Mouse (Mus musculus): ENCODE measurements at regions not wholly inside any gene's neighbourhood (a gene's known extent, or its start where the extent isn't known, plus 50 kb on each side); places are given as distances from the start of the nearest gene placed in this dataset.
A peak's percentile ranks its signal among the peaks of the same experiment; 100 is the strongest.

GRCm38 (mm10) chr8:77983476-77983875 is 229.6 kb upstream of the Ttc29 start:
- WGBS = 74% methylated on average over 3 of the region's 3 CpGs
- no peak overlapping the region for H3K27ac ChIP-seq (replicated peaks; ENCODE audit: insufficient read depth, low read depth, low read length)
- TF ChIP-seq POLR2A (IDR thresholded peaks at IDR 0.05; ENCODE audit: extremely low read depth, insufficient read depth, low read length) (no peak), CTCF (IDR thresholded peaks at IDR 0.05; ENCODE audit: low read depth, low read length) (no peak)
- H3K4me3 ChIP-seq (ENCODE audit: insufficient read depth, low read depth, low read length) = no peak overlapping the region
- H3K36me3 ChIP-seq (ENCODE audit: control insufficient read depth, insufficient read depth, low read length) = no peaks in the 10 kb centered on the region
- H3K4me1 ChIP-seq (ENCODE audit: control insufficient read depth, insufficient read depth, low read length) = no peaks in the 10 kb centered on the region
- H3K9ac ChIP-seq (ENCODE audit: low read depth, low read length) = no peak overlapping the region
- peak; percentile 38 for DNase-seq (ENCODE audit: extremely low read depth, low read depth, low spot score)
- no peaks in the 10 kb centered on the region for H3K79me2 ChIP-seq (ENCODE audit: control insufficient read depth, insufficient read depth, low read length)
- no peaks in the 10 kb centered on the region for H3K27me3 ChIP-seq (ENCODE audit: control insufficient read depth, insufficient read depth, low read length)

- TF ChIP-seq CTCF (IDR thresholded peaks at IDR 0.05; ENCODE audit: low read depth, low read length) = no peak
- TF ChIP-seq POLR2A (IDR thresholded peaks at IDR 0.05; ENCODE audit: extremely low read depth, insufficient read depth, low read length) = no peak
- no peak overlapping the region for H3K27ac ChIP-seq (replicated peaks; ENCODE audit: insufficient read depth, low read depth, low read length)
- H3K79me2 ChIP-seq (ENCODE audit: control insufficient read depth, insufficient read depth, low read length) = no peaks in the 10 kb centered on the region
- no peaks in the 10 kb centered on the region for H3K36me3 ChIP-seq (ENCODE audit: control insufficient read depth, insufficient read depth, low read length)
- H3K4me1 ChIP-seq (ENCODE audit: control insufficient read depth, insufficient read depth, low read length) = no peaks in the 10 kb centered on the region
- no peaks in the 10 kb centered on the region for H3K27me3 ChIP-seq (ENCODE audit: control insufficient read depth, insufficient read depth, low read length)
- no peak overlapping the region for H3K9ac ChIP-seq (ENCODE audit: low read depth, low read length)
- DNase-seq (ENCODE audit: extremely low read depth, low read depth, low spot score) = no peak
- H3K4me3 ChIP-seq (ENCODE audit: insufficient read depth, low read depth, low read length) = no peak overlapping the region
Observed at GRCm38 (mm10) chr8:77987237-77987636, 225.9 kb upstream of the Ttc29 start.

GRCm38 (mm10) chr8:77988291-77989056 is 224.6 kb upstream of the Ttc29 start:
- no peaks in the 10 kb centered on the region for H3K79me2 ChIP-seq (ENCODE audit: control insufficient read depth, insufficient read depth, low read length)
- H3K4me3 ChIP-seq (ENCODE audit: insufficient read depth, low read depth, low read length) = no peak overlapping the region
- no peak for DNase-seq (ENCODE audit: extremely low read depth, low read depth, low spot score)
- 66% methylated on average over 8 of the region's 8 CpGs for WGBS
- H3K27ac ChIP-seq (replicated peaks; ENCODE audit: insufficient read depth, low read depth, low read length) = no peak overlapping the region
- no peaks in the 10 kb centered on the region for H3K36me3 ChIP-seq (ENCODE audit: control insufficient read depth, insufficient read depth, low read length)
- H3K27me3 ChIP-seq (ENCODE audit: control insufficient read depth, insufficient read depth, low read length) = no peaks in the 10 kb centered on the region
- TF ChIP-seq POLR2A (IDR thresholded peaks at IDR 0.05; ENCODE audit: extremely low read depth, insufficient read depth, low read length) (no peak), CTCF (IDR thresholded peaks at IDR 0.05; ENCODE audit: low read depth, low read length) (no peak)
- H3K4me1 ChIP-seq (ENCODE audit: control insufficient read depth, insufficient read depth, low read length) = no peaks in the 10 kb centered on the region
- no peak overlapping the region for H3K9ac ChIP-seq (ENCODE audit: low read depth, low read length)

- Histone ChIP-seq H3K79me2 (ENCODE audit: control insufficient read depth, insufficient read depth, low read length) (no peaks in the 10 kb centered on the region), H3K4me1 (ENCODE audit: control insufficient read depth, insufficient read depth, low read length) (no peaks in the 10 kb centered on the region), H3K36me3 (ENCODE audit: control insufficient read depth, insufficient read depth, low read length) (no peaks in the 10 kb centered on the region), H3K4me3 (ENCODE audit: insufficient read depth, low read depth, low read length) (no peak overlapping the region), H3K9ac (ENCODE audit: low read depth, low read length) (no peak overlapping the region), H3K27me3 (ENCODE audit: control insufficient read depth, insufficient read depth, low read length) (no peaks in the 10 kb centered on the region), H3K27ac (replicated peaks; ENCODE audit: insufficient read depth, low read depth, low read length) (no peak overlapping the region)
- TF ChIP-seq POLR2A (IDR thresholded peaks at IDR 0.05; ENCODE audit: extremely low read depth, insufficient read depth, low read length) (no peak), CTCF (IDR thresholded peaks at IDR 0.05; ENCODE audit: low read depth, low read length) (no peak)
- 52% methylated on average over 4 of the region's 4 CpGs for WGBS
- no peak for DNase-seq (ENCODE audit: extremely low read depth, low read depth, low spot score)
Observed at GRCm38 (mm10) chr8:77991050-77991449, 222.0 kb upstream of the Ttc29 start.

GRCm38 (mm10) chr8:78000303-78000702 is 212.8 kb upstream of the Ttc29 start:
- Histone ChIP-seq H3K4me1 (ENCODE audit: control insufficient read depth, insufficient read depth, low read length) (no peaks in the 10 kb centered on the region), H3K36me3 (ENCODE audit: control insufficient read depth, insufficient read depth, low read length) (no peaks in the 10 kb centered on the region), H3K79me2 (ENCODE audit: control insufficient read depth, insufficient read depth, low read length) (no peaks in the 10 kb centered on the region), H3K27me3 (ENCODE audit: control insufficient read depth, insufficient read depth, low read length) (no peaks in the 10 kb centered on the region), H3K27ac (replicated peaks; ENCODE audit: insufficient read depth, low read depth, low read length) (no peak overlapping the region), H3K4me3 (ENCODE audit: insufficient read depth, low read depth, low read length) (no peak overlapping the region), H3K9ac (ENCODE audit: low read depth, low read length) (no peak overlapping the region)
- no peak for DNase-seq (ENCODE audit: extremely low read depth, low read depth, low spot score)
- no peak for TF ChIP-seq POLR2A (IDR thresholded peaks at IDR 0.05; ENCODE audit: extremely low read depth, insufficient read depth, low read length)
- WGBS = 73% methylated on average over 3 of the region's 3 CpGs

GRCm38 (mm10) chr8:78001656-78002055 is 211.4 kb upstream of the Ttc29 start:
- no peak overlapping the region for H3K4me3 ChIP-seq (ENCODE audit: insufficient read depth, low read depth, low read length)
- H3K79me2 ChIP-seq (ENCODE audit: control insufficient read depth, insufficient read depth, low read length) = no peaks in the 10 kb centered on the region

More at GRCm38 (mm10) chr8:78001656-78002055, 211.4 kb upstream of the Ttc29 start:
- 53% methylated on average over 5 of the region's 5 CpGs for WGBS
- no peak for DNase-seq (ENCODE audit: extremely low read depth, low read depth, low spot score)
- no peaks in the 10 kb centered on the region for H3K27me3 ChIP-seq (ENCODE audit: control insufficient read depth, insufficient read depth, low read length)
- H3K9ac ChIP-seq (ENCODE audit: low read depth, low read length) = no peak overlapping the region
- no peak overlapping the region for H3K27ac ChIP-seq (replicated peaks; ENCODE audit: insufficient read depth, low read depth, low read length)
- no peaks in the 10 kb centered on the region for H3K36me3 ChIP-seq (ENCODE audit: control insufficient read depth, insufficient read depth, low read length)
- H3K4me1 ChIP-seq (ENCODE audit: control insufficient read depth, insufficient read depth, low read length) = no peaks in the 10 kb centered on the region
- no peak for TF ChIP-seq CTCF (IDR thresholded peaks at IDR 0.05; ENCODE audit: low read depth, low read length)
- no peak for TF ChIP-seq POLR2A (IDR thresholded peaks at IDR 0.05; ENCODE audit: extremely low read depth, insufficient read depth, low read length)
